Mouse (Mus musculus): Measurements from ENCODE around the gene Rpa2. TPM values are rescaled to one million over a fixed set of nuclear protein-coding genes. Genes with fewer than 3 reads are reported as not detected.
A peak's percentile ranks its signal among the peaks of the same experiment; 100 is the strongest.
"Not testable (repeated sequence)": the region's sequence is repeated elsewhere in the genome, so short reads cannot be mapped to it uniquely, and the experiment has no call there.

The Rpa2 gene
- polyA plus RNA-seq, 1 experiment, result 18.0 TPM

DNA sequence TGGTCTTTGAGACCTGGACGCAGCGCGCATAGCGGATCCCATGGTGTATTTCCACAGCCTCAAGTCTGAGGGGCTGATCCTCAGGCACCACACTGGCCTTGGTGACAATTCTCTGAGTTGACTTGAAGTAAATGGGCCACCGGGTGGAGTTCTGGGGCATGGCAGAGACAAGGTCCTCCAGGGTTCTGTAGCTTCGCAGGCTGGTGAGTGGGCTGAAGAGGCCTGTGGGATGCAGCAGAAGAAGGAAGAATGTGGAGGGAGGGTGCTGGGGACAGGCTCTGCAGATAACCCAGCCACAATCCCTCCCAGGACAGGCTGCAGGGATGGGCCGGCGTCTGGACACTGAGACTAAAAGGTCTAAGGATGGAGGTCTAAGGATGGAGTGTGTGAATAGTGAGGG lies 21.6 kb downstream of the Rpa2 start:
- Histone ChIP-seq H3K27me3 (ENCODE audit: control insufficient read depth, insufficient read depth, low read length) (no peaks in the 10 kb centered on the region), H3K4me3 (ENCODE audit: control insufficient read depth, low read depth, low read length) (no peak overlapping the region), H3K4me1 (ENCODE audit: control insufficient read depth, insufficient read depth, low read length) (no peaks in the 10 kb centered on the region), H3K27ac (ENCODE audit: control insufficient read depth, insufficient read depth, low read depth, low read length) (no peak overlapping the region), H3K36me3 (ENCODE audit: control insufficient read depth, insufficient read depth, low read length) (no peaks in the 10 kb centered on the region)
- TF ChIP-seq POLR2A (IDR thresholded peaks at IDR 0.05; ENCODE audit: control insufficient read depth, low read depth, low read length) (no peak), CTCF (IDR thresholded peaks at IDR 0.05; ENCODE audit: control insufficient read depth, insufficient read depth, insufficient replicate concordance, low read depth, low read length) (no peak)

DNA sequence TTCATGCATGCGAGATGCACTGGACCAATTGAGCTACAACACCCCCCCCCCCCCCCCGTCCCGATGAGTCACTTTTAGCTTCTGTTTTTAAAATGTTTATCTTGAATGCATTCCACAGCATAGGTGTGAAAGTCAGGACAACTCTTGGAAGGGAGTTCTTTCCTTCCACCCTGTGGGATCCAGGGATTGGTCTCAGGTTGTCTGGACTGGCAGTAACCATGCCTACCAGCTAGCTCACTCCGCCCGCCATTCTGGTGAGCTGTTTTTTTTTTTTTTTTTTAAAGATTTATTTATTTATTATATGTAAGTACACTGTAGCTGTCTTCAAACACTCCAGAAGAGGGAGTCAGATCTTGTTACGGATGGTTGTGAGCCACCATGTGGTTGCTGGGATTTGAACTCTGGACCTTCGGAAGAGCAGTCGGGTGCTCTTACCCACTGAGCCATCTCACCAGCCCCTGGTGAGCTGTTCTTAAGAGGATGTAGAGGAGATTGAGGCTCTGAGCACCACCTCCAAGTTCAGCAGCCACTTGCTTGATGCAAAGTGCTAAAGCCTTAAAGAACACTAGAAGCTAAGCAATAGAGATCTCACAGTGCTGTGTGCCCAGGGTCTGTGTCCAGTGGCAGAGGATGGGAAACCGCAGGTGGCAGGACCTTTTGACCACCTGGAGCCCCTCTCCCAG lies 25.3 kb downstream of the Rpa2 start:
- not testable (repeated sequence) for H3K27me3 ChIP-seq (ENCODE audit: control insufficient read depth, insufficient read depth, low read length); H3K36me3 ChIP-seq (ENCODE audit: control insufficient read depth, insufficient read depth, low read length); H3K4me3 ChIP-seq (ENCODE audit: control insufficient read depth, low read depth, low read length); H3K27ac ChIP-seq (ENCODE audit: control insufficient read depth, insufficient read depth, low read depth, low read length)
- peaks cover 10% of the 10 kb centered on the region for H3K4me1 ChIP-seq (ENCODE audit: control insufficient read depth, insufficient read depth, low read length)

DNA sequence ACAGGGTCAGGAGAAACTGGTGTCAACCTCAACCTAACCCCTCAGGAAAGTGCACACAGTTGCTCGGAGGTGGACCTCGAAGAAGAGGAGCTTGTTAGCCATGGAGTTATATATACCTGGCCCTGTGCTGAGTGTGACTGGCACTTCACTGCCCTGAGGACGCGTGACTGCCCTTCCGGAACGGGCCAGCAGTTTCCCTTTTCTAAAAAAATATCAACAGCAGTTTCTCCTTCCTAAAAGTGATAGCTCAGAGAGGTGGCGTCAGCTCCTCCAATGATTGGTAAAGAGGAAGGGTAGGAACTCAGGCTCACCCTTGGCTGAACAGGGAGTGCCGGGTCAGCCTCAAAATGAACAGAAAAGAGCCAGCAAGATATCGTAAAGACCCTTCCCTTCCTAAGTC lies 25.9 kb downstream of the Rpa2 start:
- peaks cover 10% of the 10 kb centered on the region for H3K4me1 ChIP-seq (ENCODE audit: control insufficient read depth, insufficient read depth, low read length)
- no peak overlapping the region for H3K4me3 ChIP-seq (ENCODE audit: control insufficient read depth, low read depth, low read length)
- no peaks in the 10 kb centered on the region for H3K27me3 ChIP-seq (ENCODE audit: control insufficient read depth, insufficient read depth, low read length)
- no peaks in the 10 kb centered on the region for H3K36me3 ChIP-seq (ENCODE audit: control insufficient read depth, insufficient read depth, low read length)
- no peak overlapping the region for H3K27ac ChIP-seq (ENCODE audit: control insufficient read depth, insufficient read depth, low read depth, low read length)
- no peak for TF ChIP-seq CTCF (IDR thresholded peaks at IDR 0.05; ENCODE audit: control insufficient read depth, insufficient read depth, insufficient replicate concordance, low read depth, low read length)
- TF ChIP-seq POLR2A (IDR thresholded peaks at IDR 0.05; ENCODE audit: control insufficient read depth, low read depth, low read length), result no peak

DNA sequence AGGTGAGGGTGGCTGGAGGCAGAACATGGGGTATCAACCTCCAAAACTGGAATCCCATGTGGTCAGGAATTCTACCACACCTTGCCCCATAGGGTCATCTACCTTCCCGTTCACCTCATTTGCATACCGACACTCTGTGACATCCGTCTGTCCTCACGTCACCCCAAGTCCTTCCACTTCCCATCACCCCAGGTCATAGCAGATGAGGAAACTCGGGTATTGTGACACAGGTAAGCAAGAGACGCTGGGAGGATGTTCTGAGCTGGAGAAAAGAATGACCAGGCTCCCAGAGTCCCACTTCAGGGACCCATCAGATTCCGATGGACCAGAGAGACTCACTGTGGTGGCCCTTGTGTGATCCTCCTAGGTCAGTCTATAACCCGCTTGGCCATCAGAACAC lies 26.6 kb downstream of the Rpa2 start:
- Histone ChIP-seq H3K27me3 (ENCODE audit: control insufficient read depth, insufficient read depth, low read length) (no peaks in the 10 kb centered on the region), H3K4me1 (ENCODE audit: control insufficient read depth, insufficient read depth, low read length) (peaks cover 10% of the 10 kb centered on the region), H3K27ac (ENCODE audit: control insufficient read depth, insufficient read depth, low read depth, low read length) (no peak overlapping the region), H3K4me3 (ENCODE audit: control insufficient read depth, low read depth, low read length) (no peak overlapping the region), H3K36me3 (ENCODE audit: control insufficient read depth, insufficient read depth, low read length) (no peaks in the 10 kb centered on the region)
- no peak for TF ChIP-seq POLR2A (IDR thresholded peaks at IDR 0.05; ENCODE audit: control insufficient read depth, low read depth, low read length)
- no peak for TF ChIP-seq CTCF (IDR thresholded peaks at IDR 0.05; ENCODE audit: control insufficient read depth, insufficient read depth, insufficient replicate concordance, low read depth, low read length)

DNA sequence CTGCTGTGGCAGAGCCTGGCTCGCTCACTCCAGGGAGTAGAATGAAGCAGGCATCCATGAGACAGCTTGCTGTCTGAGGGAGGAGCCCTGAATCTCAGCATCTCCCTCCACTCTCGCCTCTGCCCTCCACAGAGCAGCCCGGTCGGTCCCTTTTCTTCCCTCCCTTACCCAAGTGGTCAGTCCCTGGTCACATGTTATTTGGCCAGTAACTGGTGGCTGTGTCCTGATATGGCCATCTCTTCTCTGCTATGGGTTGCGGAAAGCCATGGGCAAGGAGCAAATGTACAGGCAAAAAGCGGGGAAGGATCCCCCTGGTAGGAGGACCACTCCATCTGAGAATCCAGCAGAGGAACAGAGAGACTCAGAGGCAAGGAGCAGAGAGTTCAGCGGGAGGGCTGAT lies 27.0 kb downstream of the Rpa2 start:
- H3K4me3 ChIP-seq (ENCODE audit: control insufficient read depth, low read depth, low read length), result no peak overlapping the region
- no peaks in the 10 kb centered on the region for H3K36me3 ChIP-seq (ENCODE audit: control insufficient read depth, insufficient read depth, low read length)
- no peak for TF ChIP-seq CTCF (IDR thresholded peaks at IDR 0.05; ENCODE audit: control insufficient read depth, insufficient read depth, insufficient replicate concordance, low read depth, low read length)
- TF ChIP-seq POLR2A (IDR thresholded peaks at IDR 0.05; ENCODE audit: control insufficient read depth, low read depth, low read length), result no peak

DNA sequence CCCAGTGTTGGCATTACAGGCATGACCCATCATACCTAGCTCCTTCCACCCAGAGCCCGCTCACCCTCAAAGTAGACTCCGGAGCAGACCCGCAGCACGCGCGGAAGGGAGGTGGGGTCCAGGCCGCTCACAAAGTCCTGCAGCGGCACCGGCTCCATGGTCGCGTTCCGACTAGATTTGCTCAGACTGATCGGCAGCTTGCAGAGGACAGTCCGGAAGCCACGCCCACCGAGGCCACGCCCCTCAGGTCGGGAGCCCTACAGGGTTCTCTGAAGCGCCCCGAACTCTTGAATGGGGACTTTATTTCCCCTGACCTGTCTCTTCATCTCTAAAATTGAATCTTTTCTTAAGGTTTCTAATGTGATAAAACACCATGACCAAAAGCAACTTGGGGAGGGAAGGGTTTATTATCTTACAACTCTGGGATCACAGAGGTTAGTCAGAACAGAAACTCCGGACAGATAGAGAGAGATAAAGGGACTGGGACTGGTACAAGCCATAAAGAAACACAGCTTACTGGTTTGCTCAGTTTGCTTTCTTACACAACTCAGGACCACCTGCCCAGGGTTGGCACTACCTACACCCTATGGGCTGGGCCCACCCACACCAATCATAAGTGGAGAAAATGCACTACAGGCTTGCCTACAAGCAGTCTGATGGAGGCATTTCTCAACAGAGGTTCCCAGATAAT lies 28.2 kb downstream of the Rpa2 start, which contains the start of gene Themis2:
TSS of gene Themis2 (minus strand) at position 192 of the 691 bp plus-strand sequence.
- peak within 1 kb of the TSS; percentile 78 for H3K4me3 ChIP-seq (ENCODE audit: control insufficient read depth, low read depth, low read length)
- no peaks in the 10 kb centered on the region for H3K36me3 ChIP-seq (ENCODE audit: control insufficient read depth, insufficient read depth, low read length)
- no peak within 1 kb of the TSS for H3K27ac ChIP-seq (ENCODE audit: control insufficient read depth, insufficient read depth, low read depth, low read length)
- TF ChIP-seq POLR2A (IDR thresholded peaks at IDR 0.05; ENCODE audit: control insufficient read depth, low read depth, low read length) (no peak), CTCF (IDR thresholded peaks at IDR 0.05; ENCODE audit: control insufficient read depth, insufficient read depth, insufficient replicate concordance, low read depth, low read length) (no peak)
- peaks cover 10% of the 10 kb centered on the region for H3K4me1 ChIP-seq (ENCODE audit: control insufficient read depth, insufficient read depth, low read length)
- no peaks in the 10 kb centered on the region for H3K27me3 ChIP-seq (ENCODE audit: control insufficient read depth, insufficient read depth, low read length)

More for the DNA sequence above, 27.0 kb downstream of the Rpa2 start:
- peaks cover 10% of the 10 kb centered on the region for H3K4me1 ChIP-seq (ENCODE audit: control insufficient read depth, insufficient read depth, low read length)
- no peaks in the 10 kb centered on the region for H3K27me3 ChIP-seq (ENCODE audit: control insufficient read depth, insufficient read depth, low read length)
- no peak overlapping the region for H3K27ac ChIP-seq (ENCODE audit: control insufficient read depth, insufficient read depth, low read depth, low read length)

DNA sequence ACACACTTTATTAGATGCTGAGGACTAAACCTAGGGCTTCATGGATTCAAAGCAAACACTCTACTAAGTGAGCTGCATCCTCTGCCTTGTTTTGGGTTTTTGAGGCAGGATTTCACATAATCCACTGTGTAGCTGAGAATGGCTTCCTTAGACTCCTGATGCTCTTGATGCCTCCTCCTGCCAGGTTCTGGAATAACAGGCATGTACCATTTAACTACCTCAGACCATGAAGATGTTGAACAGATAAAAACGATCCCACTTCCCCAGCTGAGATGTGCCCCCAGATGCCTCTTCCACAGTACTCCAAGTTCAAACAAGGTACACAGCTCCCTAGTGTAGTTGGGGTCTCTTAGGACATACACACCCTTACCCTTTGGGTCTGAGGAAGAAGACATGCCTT lies 29.3 kb downstream of the Rpa2 start:
- H3K4me1 ChIP-seq (ENCODE audit: control insufficient read depth, insufficient read depth, low read length), result peaks cover 12% of the 10 kb centered on the region
- H3K27me3 ChIP-seq (ENCODE audit: control insufficient read depth, insufficient read depth, low read length), result no peaks in the 10 kb centered on the region
- no peak overlapping the region for H3K4me3 ChIP-seq (ENCODE audit: control insufficient read depth, low read depth, low read length)
- TF ChIP-seq POLR2A (IDR thresholded peaks at IDR 0.05; ENCODE audit: control insufficient read depth, low read depth, low read length) (no peak), CTCF (IDR thresholded peaks at IDR 0.05; ENCODE audit: control insufficient read depth, insufficient read depth, insufficient replicate concordance, low read depth, low read length) (no peak)
- no peaks in the 10 kb centered on the region for H3K36me3 ChIP-seq (ENCODE audit: control insufficient read depth, insufficient read depth, low read length)
- H3K27ac ChIP-seq (ENCODE audit: control insufficient read depth, insufficient read depth, low read depth, low read length), result no peak overlapping the region
